Mouse (Mus musculus) megakaryocyte-erythroid progenitor cell, adult 5-6 weeks (primary cell): ENCODE measurements at regions not wholly inside any gene's neighbourhood (a gene's known extent, or its start where the extent isn't known, plus 50 kb on each side); places are given as distances from the start of the nearest gene placed in this dataset.
"Not testable (repeated sequence)": the region's sequence is repeated elsewhere in the genome, so short reads cannot be mapped to it uniquely, and the experiment has no call there.

Experiments
- ATAC-seq: replicated peaks from 2 replicates; pipeline ENCODE4 v1.8.0; 2016; ENCODE audit warnings: mild to moderate bottlenecking, inconsistent platforms; ENCODE audit not compliant: severe bottlenecking, poor library complexity, low FRiP score, low TSS enrichment

DNA sequence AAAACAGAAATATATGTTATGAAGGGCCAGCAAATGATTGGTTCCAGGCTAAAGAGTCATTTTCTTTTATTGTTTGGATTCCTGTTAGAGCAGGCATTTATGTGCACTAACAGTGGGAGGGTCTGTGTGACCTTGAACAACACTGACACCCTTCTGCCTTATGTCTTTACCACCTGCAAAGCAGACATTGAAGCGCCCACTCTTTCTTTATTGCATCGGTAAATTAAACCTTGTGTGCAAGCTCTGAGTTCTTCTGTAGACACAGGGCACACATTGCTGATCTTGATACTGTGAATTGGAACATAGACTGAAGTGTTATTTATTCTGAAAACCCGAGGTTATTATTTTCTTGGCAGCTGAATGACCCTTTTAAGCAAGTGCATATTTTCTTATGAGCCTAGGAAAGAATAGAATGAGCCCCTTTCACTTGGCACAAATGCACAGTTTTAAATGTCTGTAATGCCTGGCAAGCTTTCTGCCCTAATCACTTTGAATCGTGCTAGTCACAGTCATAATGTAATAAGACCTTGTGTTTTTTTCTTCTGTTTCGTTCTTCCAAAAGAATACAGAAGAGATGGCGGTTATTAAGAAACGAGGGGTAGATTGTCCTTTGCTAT, 125.1 kb upstream of the Cobl start:
- ATAC-seq: no peak

DNA sequence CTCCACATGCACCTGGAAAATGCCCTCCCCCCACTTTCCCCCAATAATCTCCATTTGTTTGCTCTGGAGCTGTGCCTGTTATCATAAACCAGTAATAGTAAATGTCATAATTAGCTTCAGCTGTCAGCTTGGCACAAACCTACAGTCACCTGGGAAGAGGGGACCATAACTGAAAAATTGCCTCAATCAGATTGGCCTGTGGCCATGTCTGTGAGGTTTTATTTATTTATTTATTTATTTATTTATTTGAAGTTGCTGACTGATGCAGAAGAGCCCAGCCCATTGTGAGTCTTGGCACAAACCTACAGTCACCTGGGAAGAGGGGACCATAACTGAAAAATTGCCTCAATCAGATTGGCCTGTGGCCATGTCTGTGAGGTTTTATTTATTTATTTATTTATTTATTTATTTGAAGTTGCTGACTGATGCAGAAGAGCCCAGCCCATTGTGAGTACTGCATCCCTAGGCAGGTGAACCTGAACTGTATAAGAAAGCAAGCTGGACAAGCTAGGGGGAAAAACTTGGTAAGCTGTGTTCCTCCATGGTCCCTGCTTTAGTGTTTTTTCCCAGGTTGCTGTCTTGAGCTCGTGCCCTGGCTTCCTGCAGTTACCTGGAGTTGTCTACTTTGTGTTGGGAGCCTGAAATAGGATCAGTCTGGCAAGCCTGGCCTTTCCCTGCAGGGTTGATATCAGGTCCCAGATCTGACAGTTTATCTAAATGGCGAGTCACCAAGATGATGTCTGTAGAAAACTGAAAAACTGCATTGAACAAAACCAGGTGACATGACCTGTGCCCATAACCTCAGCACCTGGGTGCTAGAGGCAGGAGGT, 120.3 kb upstream of the Cobl start:
- ATAC-seq: not testable (repeated sequence)

DNA sequence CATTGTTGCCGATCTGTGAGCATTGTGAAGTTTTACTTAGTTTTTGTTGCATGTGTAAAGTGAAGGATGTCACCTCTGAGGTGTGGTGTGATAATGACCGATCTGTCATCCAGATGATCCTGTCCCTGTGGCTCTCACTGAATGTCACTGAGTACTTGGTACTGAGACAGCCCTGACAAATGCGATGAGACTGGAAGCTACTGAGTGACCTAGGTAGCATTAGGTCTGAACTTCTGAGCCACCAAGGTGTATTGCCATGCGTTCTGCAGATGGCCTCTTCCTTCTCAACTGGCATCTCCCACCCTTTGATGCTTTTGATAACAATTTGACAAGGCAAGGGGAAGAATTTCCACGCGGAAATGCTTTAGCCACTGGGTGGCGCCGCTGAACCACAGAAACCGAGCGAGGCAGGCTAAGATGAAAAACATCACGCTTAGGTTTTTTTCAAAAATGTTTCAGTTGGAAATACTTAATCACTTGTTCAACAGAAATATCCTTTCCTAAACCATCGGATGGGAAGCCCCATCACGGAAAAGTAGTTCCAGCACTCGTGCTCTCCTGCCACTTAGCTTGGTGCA, 114.3 kb upstream of the Cobl start:
- ATAC-seq: no peak

DNA sequence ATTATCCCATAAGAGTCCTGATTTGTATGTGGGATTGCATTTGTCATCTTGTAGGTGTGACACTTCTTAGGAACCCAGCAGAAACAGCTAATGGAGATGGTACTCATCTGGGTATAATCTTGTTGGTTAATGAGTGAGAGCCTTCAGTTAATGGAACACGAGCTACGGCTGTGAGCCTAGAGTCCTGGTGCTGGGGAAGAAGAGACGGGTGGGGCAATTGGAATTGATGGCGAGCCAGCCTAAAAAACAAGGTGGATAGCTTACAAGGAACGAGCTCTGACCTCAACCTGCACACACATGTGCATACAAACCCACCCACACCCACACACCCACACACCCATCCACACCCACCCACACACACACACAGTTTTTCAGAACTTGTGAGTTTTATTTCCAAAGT, 94.9 kb upstream of the Cobl start:
- no peak for ATAC-seq

DNA sequence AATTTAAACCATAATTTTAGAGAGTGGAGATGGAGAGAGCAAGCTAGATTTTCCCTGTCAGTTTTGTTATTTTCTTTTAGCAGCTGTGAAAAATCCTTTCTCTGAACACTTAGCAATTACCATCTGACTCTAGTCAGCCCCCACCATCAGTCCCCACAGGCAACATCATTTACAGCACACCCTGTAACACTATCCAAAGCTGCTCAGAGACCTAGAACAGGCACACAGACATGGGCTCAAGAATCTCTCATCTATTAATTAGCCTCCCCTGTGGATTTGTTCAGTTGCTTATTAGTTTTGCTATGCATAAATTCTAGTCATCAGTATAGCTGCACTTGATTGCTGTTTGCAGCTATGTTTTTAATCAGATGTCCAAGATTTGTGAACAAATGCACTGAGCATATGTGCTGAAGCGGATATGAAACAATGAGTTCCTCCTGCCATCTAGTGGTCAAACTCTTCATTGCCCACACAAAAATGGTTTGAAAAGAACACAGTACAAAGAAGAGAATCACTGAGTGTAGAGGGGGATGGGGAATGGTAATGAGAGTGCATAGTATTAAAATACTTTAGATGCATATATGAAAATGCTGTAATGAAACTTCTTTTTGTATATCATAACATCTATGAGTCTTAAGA, 94.4 kb upstream of the Cobl start:
- ATAC-seq: 0 out of 2 replicates have a peak, but pooled peaks have one; percentile 59

DNA sequence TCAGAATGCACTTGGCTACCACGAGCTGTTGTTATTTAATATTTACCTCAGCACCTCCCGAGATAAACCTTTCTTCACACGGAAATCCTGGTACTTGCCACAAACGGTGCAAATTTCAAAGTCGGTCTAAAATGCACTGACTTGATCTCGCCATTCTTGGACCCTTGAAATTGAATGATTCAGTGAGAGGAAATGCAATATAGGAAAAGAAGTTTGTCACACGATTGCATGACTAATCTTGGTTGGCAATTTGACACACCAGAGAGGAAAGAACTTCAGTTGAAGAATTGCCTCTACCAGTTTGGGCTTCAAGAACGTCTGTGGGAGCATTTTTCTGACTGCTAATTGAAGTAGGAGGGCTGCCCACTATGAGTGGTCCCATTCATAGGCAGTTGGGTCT, 93.4 kb upstream of the Cobl start:
- no peak for ATAC-seq

DNA sequence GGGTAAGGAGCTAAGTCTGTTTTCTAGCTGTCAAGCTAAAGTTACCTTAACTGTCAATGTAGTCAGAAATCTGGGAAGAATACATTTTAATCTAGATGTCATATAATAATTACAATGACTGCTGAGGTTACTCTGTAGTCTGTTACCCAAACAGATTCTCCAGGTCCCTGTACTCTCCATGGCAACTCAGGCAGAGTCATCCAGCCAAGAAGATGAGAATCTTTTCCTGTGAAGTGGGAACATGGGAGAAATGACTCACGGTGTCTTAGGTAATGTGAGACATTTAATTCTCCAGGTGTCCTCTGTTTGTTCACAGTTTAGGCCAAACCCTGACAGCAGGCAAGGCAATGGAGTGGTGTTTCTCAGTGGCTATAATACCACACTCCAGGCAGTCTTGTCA, 81.0 kb upstream of the Cobl start:
- ATAC-seq: no peak

DNA sequence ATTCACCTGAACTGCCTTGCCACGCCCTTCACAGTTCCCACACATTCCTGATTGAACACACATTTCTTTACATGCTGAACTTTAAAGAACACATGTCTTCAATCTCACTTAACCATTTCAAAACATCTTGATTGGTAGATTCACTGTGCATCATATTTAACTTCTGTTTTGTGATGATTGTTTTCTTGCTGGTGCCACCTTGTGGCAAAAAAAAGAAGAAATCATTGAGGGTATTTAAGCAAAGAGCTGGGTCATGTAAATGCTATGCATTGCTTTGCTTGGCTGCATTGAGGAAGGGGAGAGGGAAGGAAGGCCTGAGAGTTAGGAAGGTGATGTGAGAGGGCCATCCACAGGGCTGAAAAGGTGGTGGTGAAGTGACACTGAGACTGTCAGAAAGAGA, 78.3 kb upstream of the Cobl start:
- no peak for ATAC-seq

DNA sequence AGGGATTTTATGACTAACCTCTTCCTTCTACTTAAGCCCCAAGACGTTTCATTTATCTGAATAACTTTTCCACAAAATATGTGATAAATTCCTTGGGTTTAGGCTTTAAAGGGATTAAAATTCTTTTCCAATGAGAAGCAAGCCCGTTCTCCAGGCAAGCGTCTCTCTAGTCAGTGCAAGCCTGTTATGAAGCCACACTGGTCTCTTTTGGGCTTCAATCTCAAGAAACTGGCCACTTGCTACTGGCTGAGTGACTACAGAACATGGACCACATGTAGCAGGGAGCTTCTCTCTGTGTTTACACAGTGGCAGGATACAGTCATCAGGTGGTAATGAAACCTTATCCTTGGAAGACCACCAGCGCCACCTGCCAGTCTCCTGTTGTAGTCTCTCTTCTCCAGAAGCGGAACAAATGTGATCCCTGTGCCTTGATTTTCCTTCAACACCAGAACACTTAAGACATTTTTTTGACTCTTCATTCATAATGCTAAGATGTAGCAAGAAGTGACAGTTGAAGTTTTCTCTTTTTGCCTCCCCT, 75.6 kb upstream of the Cobl start:
- ATAC-seq: no peak

DNA sequence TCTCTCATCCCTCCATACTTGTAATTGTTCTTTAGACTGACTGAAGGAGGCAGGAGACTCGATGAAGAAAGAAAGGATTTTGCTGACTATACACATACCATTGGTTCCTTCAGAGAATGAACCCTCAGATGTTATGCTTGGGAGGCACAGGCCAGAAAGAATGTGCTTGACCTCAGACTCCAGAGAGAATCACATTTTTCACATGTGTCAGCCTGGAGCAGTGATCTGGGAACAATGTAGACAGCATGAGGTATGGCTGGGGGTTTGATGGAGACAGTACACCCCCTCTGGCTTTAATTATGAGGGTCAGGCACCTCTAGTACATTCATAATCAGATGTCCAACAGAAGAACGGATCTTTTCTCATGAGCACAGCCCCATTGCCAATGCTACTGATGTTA, 70.3 kb upstream of the Cobl start:
- no peak for ATAC-seq

DNA sequence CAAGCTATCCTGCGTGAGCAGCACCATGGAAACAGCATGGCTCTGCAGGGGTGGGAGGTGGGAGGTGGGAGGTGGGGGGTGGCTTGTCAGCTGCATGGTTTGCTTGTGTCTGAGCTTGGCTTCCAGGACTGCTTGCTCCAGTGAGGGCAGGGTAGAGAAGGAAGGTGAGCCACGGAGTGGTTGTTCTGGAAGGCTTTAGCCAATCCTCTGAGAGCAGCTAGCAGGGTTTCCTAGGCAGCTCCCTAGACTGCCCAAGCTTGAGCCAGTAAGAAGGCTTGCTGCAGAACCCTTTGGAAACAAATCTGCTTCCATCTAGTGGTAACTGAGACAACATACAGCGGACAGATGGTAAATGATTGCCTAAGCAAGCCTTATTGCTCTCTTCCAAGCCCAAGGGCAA, 67.5 kb upstream of the Cobl start:
- ATAC-seq: no peak

DNA sequence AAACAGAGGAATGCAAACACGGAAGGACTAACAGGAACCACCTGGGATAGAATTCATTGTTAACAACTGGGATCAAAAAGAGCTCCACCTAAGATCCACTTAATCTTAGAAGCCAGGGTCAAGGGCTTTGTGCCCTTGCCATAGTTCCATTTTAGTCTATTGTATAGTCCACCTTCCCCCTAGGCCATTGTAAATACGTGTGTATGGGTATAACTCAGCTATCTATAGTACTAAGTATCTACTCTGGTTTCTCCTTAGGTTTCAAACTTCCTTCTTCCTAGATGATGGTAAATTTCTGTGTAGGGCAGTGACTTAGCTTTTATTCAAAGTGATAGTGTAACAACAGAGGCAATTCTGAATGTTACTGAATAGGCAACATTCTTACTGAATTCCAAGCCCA, 57.3 kb upstream of the Cobl start:
- not testable (repeated sequence) for ATAC-seq

DNA sequence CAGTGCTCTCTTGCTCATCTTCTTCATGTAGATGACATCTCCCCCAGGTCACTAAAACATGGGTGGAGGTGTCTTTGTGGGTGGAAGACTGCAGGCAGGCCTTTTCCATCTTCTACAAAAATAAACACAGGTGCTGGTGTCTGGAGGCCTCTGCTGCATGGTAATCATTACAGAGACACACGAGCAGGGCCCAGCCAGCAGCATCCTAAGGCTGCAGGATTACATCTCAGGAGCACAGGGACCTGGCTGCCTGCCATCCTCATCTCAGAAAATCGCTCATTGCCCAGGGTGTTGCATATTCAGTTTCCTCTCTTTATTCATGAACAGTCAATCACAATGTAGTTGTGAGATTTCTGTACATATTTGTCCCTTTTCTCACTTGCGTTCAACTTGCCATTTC, 56.5 kb upstream of the Cobl start:
- no peak for ATAC-seq

DNA sequence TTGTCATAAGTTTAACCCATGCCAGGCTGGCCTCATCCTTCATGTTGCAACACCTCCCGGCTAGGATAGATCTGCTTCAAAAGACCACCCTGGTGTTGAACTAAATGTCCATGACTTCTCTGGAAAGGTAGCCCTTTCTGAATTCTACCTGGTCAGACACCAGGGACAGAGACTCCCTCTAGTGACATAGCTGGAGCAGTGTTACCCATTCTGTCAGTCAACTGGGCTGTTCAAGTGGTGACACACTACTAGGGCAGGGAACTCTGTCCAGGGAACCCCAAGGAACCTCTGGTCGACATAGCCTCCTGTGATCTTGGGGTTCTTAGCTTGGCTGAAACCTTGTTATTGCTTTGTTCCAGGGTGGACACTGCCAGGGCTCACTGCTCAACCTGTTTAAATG, 51.6 kb upstream of the Cobl start:
- no peak for ATAC-seq
